Mouse (Mus musculus): ENCODE results near the gene Pef1.

- no peak for TF ChIP-seq CTCF (IDR thresholded peaks at IDR 0.05; ENCODE audit: insufficient read depth, low read depth, low read length)
- TF ChIP-seq POLR2A (IDR thresholded peaks at IDR 0.05; ENCODE audit: insufficient read depth, low read depth, low read length), result no peak
Observed at GRCm38 (mm10) chr4:130166061-130166460, 63.7 kb downstream of the Pef1 start.

Data from olfactory bulb, adult 2 months (tissue).